Mouse (Mus musculus): ENCODE measurements around the gene Tns2. TPM values are rescaled to one million over a fixed set of nuclear protein-coding genes. Genes with fewer than 3 reads are reported as not detected.

Tns2 gene
- polyA plus RNA-seq, 2 experiments = 66.3 to 114 TPM

DNA sequence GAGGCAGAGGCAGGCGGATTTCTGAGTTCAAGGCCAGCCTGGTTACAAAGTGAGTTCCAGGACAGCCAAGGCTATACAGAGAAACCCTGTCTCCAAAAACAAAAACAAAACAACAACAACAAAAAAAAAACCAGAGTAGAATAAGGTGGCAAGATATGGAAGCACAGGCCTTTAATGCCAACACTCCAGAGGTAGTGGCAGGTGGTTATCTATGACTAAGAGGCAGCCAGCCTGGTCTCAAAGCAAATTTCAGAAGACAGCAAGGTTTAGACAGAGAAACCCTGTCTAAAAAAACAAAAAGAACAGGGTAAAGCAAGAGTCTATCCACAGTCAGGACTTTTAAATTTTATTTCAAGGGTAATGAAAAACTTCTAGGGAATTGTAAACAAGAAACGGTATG lies 34.5 kb downstream of the Tns2 start:
- Histone ChIP-seq H3K4me2 (replicated peaks; ENCODE audit: low read depth, low read length, severe bottlenecking) (no peak overlapping the region), H3K36me3 (ENCODE audit: control insufficient read depth, insufficient read depth, low read length) (peaks cover 38% of the 10 kb centered on the region), H3K4me3 (replicated peaks; ENCODE audit: low read length) (no peak overlapping the region), H3K9me3 (ENCODE audit: control insufficient read depth, low read length) (no peaks in the 10 kb centered on the region), H3K27me3 (ENCODE audit: control insufficient read depth, insufficient read depth, low read length) (no peaks in the 10 kb centered on the region), H3K9ac (ENCODE audit: low read depth, low read length, severe bottlenecking) (peak overlapping the region; percentile 76; the same call in 1 of the 2 replicates), H3K4me1 (ENCODE audit: control insufficient read depth, insufficient read depth, low read length) (0 out of 2 replicates have a peak, but pooled peaks cover 4% of the 10 kb centered on the region), H3K27ac (replicated peaks; ENCODE audit: low read depth, low read length) (no peak overlapping the region)
- WGBS = 90% methylated on average over 2 of the region's 2 CpGs
- TF ChIP-seq POLR2A (IDR thresholded peaks at IDR 0.05; ENCODE audit: borderline replicate concordance, extremely low read depth, insufficient read depth, insufficient read length) = no peak
- DNase-seq (ENCODE audit: low spot score) (no peak), ATAC-seq (ENCODE audit: low FRiP score, low read depth) (no peak)

DNA sequence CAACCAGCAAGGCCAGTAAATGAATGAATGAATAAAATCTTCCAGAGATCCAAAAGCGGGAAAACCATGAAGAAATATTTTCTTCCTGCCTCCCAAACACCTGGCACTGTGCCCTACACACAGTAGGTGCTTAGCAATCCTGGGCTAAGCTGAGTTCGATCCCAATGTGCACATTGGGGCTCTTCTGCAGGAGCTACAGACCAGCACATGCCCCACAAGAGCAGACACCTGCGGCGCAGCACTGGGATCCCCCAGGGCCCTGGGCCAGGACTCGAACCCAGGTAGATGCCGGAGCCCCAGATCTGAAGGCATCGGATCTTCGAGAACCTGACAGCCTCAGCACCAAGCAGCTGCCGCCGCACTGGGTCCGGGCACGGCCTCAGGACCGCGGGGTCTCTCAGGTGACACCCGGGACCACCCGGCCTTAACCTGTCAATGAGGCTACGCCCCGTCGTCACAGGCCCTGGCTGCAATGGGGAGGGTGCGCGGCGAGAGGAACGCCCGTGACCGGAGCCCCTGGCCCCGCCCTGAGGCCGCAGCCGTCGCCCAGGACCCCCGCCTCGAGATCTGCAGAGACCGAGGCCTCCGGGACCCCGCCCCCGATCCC lies 35.4 kb downstream of the Tns2 start:
- Histone ChIP-seq H3K27me3 (ENCODE audit: control insufficient read depth, insufficient read depth, low read length) (no peaks in the 10 kb centered on the region), H3K9me3 (ENCODE audit: control insufficient read depth, low read length) (no peaks in the 10 kb centered on the region), H3K4me3 (replicated peaks; ENCODE audit: low read length) (peak overlapping the region; percentile 77), H3K4me1 (ENCODE audit: control insufficient read depth, insufficient read depth, low read length) (0 out of 2 replicates have a peak, but pooled peaks cover 4% of the 10 kb centered on the region), H3K9ac (ENCODE audit: low read depth, low read length, severe bottlenecking) (peak overlapping the region; percentile 76), H3K27ac (replicated peaks; ENCODE audit: low read depth, low read length) (peak overlapping the region; percentile 29; the same call in 1 of the 2 replicates), H3K4me2 (replicated peaks; ENCODE audit: low read depth, low read length, severe bottlenecking) (peak overlapping the region; percentile 57), H3K36me3 (ENCODE audit: control insufficient read depth, insufficient read depth, low read length) (peaks cover 29% of the 10 kb centered on the region)
- no peak for DNase-seq (ENCODE audit: low spot score)
- peak; percentile 73; the same call in 1 of the 2 replicates for ATAC-seq (ENCODE audit: low FRiP score, low read depth)
- no peak for TF ChIP-seq POLR2A (IDR thresholded peaks at IDR 0.05; ENCODE audit: borderline replicate concordance, extremely low read depth, insufficient read depth, insufficient read length)
- WGBS = 4% methylated on average over 19 of the region's 35 CpGs

DNA sequence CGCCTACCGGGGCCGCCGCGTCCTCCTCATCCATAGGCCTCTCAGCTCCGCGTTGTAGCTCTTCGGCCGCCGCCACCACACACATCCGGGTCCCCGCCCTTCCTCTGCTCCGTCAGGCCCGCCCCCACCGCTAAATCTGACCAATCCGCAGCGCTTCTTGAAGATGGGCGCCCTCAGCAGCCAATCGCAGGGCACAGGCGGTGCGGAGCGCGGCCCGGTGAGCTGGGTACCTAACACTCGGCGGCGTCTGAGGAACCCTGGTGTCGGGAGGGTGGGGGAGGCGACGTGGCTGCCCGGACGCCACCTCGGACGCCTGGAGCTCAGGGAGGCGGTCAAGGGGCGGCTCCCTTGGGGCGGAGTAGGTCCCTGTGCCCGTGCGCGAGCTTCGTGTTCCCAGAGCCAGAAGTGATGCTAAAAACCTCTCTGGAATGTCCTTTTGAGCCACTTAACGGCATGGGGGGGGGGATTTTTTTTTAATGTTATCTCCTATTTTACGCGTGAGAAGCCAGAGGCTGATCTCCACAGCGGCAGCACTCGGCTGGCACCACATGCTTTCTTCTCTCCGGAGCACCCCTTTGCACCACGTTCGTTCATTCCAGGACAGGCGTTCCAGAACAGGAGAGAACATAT lies 36.0 kb downstream of the Tns2 start, which contains the start of gene Spryd3:
Gene Spryd3 (minus strand): TSS at position 106 of the 630 bp plus-strand sequence.
- ATAC-seq (ENCODE audit: low FRiP score, low read depth) = peak; percentile 99
- peak within 1 kb of the TSS; percentile 67; the same call in 1 of the 2 replicates for H3K27ac ChIP-seq (replicated peaks; ENCODE audit: low read depth, low read length)
- no peaks in the 10 kb centered on the region for H3K9me3 ChIP-seq (ENCODE audit: control insufficient read depth, low read length)
- DNase-seq (ENCODE audit: low spot score) = peak; percentile 92
- peak within 1 kb of the TSS; percentile 76 for H3K9ac ChIP-seq (ENCODE audit: low read depth, low read length, severe bottlenecking)
- H3K27me3 ChIP-seq (ENCODE audit: control insufficient read depth, insufficient read depth, low read length) = no peaks in the 10 kb centered on the region
- peak within 1 kb of the TSS; percentile 77 for H3K4me3 ChIP-seq (replicated peaks; ENCODE audit: low read length)
- H3K4me1 ChIP-seq (ENCODE audit: control insufficient read depth, insufficient read depth, low read length) = 0 out of 2 replicates have a peak, but pooled peaks cover 4% of the 10 kb centered on the region
- 2% methylated on average over 45 of the region's 50 CpGs for WGBS
- peak within 1 kb of the TSS; percentile 84 for H3K4me2 ChIP-seq (replicated peaks; ENCODE audit: low read depth, low read length, severe bottlenecking)
- H3K36me3 ChIP-seq (ENCODE audit: control insufficient read depth, insufficient read depth, low read length) = peaks cover 23% of the 10 kb centered on the region
- peak; percentile 83; the same call in 1 of the 2 replicates for TF ChIP-seq POLR2A (IDR thresholded peaks at IDR 0.05; ENCODE audit: borderline replicate concordance, extremely low read depth, insufficient read depth, insufficient read length)

DNA sequence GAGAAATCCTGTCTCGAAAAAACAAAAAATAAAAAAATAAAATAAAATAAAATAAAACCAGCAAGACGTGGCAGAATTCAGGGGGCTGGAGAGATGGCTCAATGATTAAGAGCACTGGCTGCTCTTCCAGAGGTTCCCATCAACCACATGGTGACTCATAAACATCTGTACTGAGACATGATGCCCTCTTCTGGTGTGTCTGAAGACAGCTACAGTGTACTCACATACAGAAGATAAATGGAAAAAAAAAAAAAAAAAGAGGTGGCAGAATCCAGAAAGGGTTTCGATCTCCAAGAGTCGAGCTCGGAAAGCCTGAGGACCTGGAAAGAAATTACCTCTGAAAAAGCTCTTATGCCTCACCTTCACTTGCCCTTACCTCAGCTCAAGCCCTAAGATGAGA lies 40.9 kb downstream of the Tns2 start:
- peaks cover 13% of the 10 kb centered on the region for H3K4me1 ChIP-seq (ENCODE audit: control insufficient read depth, insufficient read depth, low read length)
- DNase-seq (ENCODE audit: low spot score) (no peak), ATAC-seq (ENCODE audit: low FRiP score, low read depth) (no peak)
- no peaks in the 10 kb centered on the region for H3K36me3 ChIP-seq (ENCODE audit: control insufficient read depth, insufficient read depth, low read length)
- H3K27me3 ChIP-seq (ENCODE audit: control insufficient read depth, insufficient read depth, low read length) = peaks cover 22% of the 10 kb centered on the region
- no peak overlapping the region for H3K4me2 ChIP-seq (replicated peaks; ENCODE audit: low read depth, low read length, severe bottlenecking)
- H3K4me3 ChIP-seq (replicated peaks; ENCODE audit: low read length) = no peak overlapping the region
- WGBS = 90% methylated on average over 5 of the region's 5 CpGs
- H3K27ac ChIP-seq (replicated peaks; ENCODE audit: low read depth, low read length) = no peak overlapping the region
- H3K9ac ChIP-seq (ENCODE audit: low read depth, low read length, severe bottlenecking) = no peak overlapping the region
- no peak for TF ChIP-seq POLR2A (IDR thresholded peaks at IDR 0.05; ENCODE audit: borderline replicate concordance, extremely low read depth, insufficient read depth, insufficient read length)
- H3K9me3 ChIP-seq (ENCODE audit: control insufficient read depth, low read length) = no peaks in the 10 kb centered on the region

DNA sequence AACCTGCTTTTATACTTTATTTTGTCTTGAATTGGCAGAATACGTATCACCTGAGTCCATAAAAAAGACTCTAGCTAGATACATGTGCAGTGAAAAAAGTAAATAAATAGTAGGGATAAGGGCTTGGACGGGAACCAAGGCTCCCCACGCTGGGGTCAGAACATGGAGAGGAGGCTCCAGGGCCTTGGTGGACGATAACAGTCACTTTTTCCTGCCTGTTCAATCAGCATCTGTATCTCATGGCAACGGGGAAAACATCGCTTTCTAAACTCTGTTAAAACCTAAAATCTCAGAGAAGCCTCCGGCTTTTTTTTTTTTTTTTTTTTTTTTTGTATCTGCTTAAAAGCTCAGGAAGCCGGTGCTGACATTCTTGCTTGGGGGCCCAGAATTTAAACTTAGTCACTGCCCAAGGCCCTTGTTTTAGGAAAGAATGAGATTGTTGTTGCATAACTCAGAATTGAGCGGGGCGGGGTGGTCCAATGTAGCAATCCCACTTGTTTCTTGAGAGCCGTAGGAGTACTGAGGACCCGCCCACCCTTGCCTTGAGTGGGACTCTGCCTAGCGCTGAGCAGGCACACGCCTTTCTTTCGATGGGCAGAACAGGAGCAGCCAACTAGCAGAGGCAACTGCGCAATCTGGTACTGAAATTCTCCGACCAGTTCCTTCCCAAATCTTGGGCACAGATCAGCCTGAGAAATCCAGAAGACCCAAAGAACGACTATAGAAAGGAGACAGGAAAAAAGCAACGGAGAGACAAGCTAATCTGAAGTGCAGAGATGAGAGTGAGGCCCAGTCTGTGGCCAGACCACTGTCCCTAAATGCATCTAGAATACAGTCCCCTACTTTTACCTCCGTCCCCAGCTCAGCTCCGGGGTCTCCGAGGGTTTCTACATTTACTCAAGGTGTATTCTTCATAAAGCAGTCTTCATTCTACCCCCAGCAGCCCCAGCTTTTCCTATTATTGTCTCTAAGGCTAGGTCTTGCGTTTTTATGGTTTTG lies 43.0 kb downstream of the Tns2 start:
- TF ChIP-seq POLR2A (IDR thresholded peaks at IDR 0.05; ENCODE audit: borderline replicate concordance, extremely low read depth, insufficient read depth, insufficient read length) = no peak
- H3K4me3 ChIP-seq (replicated peaks; ENCODE audit: low read length) = no peak overlapping the region
- no peaks in the 10 kb centered on the region for H3K9me3 ChIP-seq (ENCODE audit: control insufficient read depth, low read length)
- WGBS = 49% methylated on average over 23 of the region's 23 CpGs
- no peak overlapping the region for H3K9ac ChIP-seq (ENCODE audit: low read depth, low read length, severe bottlenecking)
- H3K4me1 ChIP-seq (ENCODE audit: control insufficient read depth, insufficient read depth, low read length) = peaks cover 10% of the 10 kb centered on the region
- no peaks in the 10 kb centered on the region for H3K36me3 ChIP-seq (ENCODE audit: control insufficient read depth, insufficient read depth, low read length)
- peak; percentile 44 for DNase-seq (ENCODE audit: low spot score)
- peaks cover 22% of the 10 kb centered on the region for H3K27me3 ChIP-seq (ENCODE audit: control insufficient read depth, insufficient read depth, low read length)
- no peak overlapping the region for H3K27ac ChIP-seq (replicated peaks; ENCODE audit: low read depth, low read length)
- no peak overlapping the region for H3K4me2 ChIP-seq (replicated peaks; ENCODE audit: low read depth, low read length, severe bottlenecking)
- no peak; the same call in none of the 2 replicates for ATAC-seq (ENCODE audit: low FRiP score, low read depth)
